Mouse (Mus musculus) urinary bladder, postnatal 25 days (tissue): ENCODE results near the gene Fam166a.

ENCODE experiments used
- DNase-seq: peaks from one replicate; pipeline ENCODE4 v3.0.0; 2022; ENCODE audit warnings: low spot score

The Fam166a gene

DNA sequence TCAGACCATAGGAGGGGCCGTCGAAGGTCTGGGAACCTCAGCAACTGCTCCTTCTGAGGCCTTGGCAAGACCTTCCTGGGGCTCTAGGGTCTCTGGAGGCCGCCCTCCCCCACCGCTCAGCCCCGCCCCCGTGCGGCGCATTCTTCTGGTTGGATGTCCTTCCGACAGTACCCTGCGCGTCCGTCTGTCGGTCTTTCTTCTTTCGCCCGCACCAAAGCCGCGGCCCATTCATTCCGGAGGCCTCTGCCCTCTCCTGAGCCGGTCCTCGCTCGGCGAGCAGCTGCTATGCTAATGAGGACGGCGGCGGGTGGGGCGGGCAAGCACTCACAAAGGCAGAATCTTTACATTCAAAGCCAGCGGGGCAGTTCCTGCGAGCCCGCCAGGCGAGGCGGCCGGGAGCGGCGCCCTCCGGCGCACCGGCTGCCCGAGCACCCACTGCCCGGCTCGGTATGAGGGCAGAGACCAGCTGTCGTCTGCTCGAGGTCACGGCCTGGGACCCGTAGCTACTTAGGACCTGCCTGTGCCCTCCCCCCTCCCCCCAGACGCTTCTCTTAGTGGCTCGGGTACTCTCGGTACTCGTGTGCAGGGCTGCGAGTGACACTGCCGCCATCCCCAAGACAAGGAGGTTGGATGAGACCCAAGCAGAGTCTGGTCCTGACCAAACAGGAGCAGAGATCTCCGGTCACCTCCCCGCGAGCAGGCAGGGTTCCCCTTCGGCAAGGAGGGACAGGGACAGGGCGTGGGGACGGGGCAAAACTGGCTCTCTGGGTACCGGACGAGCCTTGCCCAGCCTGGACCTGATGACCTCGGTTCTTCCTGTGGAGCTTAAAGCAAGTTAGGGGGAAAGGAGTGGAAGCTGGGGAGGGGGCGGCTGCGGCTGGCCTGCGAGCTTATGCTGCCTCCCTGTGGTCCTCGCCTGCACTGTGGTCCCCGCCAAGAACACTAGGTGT lies 32.6 kb upstream of the Fam166a start:
- DNase-seq: peak; percentile 59

DNA sequence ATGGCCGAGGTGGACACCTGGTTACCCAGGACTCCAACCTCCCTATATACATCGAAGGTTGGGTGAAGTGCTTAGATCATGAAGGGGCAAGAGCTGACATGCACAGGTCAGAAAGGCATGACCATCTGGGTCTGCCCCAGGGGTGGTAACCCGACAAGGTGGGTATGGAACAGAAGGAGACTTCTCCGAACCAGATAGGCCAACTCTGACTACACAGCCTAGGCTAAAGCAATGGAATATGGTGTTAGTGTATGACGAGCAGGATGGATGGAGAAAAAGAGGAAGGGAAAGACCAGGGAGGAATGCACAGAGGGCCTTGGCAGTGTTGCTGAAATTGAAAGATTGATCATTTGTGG lies 32.0 kb upstream of the Fam166a start:
- DNase-seq: no peak

DNA sequence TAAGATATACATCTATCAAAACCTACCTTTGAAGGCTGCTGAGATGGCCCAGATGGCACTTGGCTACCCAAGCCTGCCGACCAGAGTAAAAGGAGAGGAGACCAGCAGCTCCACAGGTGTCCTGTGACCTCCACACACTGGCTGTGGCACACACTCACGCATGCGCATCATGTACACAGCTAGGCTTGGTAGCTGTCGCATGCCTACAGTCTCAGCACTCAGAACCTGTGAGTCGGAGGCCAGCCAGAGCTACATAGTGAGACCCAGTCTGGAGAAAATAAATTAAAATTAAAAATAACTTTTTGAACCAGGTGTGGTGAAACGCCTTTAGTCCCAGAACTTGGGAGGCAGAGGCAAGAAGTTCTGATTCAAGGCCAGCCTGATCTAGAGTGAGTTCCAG lies 30.7 kb upstream of the Fam166a start:
- DNase-seq: no peak

DNA sequence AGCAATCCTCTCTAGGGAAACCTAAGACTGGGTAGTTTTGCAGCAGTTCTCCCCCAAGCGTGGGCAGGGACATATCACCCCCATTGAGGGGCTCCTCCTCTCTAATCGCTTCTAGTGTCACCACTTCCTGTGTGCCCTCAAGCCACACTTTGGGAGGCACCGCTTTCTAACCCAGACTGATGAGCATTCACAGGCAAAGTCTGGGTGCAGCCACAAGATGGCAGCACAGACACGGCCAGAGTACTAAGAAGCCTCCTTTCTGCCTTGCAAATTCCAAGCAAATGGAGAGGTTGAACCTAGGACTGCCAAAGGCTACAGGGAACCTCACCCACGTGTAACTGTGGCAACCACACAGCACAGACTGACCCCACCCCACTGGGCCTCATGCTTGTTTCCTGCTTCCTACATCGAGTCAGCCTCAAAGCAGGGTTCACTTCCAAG lies 25.2 kb upstream of the Fam166a start:
- peak; percentile 72 for DNase-seq

DNA sequence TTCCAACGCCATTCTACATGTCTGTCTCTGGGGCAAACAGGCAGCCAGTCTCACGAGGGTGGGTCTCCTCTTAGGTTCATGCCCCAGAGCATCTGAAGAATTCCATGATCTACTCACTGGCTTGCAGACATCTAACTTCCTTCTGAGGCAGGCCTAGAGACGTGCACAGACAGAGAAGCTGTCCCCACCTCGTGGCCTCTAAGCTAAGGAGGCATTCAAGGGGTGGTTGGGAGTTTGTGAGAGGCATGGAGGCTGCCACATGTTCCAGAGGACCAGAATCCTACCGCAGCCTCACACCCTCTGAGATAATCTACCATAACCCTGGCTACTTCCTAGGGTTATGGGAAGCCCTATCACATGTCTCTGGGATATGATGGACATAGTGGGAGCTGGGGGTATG lies 24.5 kb upstream of the Fam166a start:
- DNase-seq: no peak

DNA sequence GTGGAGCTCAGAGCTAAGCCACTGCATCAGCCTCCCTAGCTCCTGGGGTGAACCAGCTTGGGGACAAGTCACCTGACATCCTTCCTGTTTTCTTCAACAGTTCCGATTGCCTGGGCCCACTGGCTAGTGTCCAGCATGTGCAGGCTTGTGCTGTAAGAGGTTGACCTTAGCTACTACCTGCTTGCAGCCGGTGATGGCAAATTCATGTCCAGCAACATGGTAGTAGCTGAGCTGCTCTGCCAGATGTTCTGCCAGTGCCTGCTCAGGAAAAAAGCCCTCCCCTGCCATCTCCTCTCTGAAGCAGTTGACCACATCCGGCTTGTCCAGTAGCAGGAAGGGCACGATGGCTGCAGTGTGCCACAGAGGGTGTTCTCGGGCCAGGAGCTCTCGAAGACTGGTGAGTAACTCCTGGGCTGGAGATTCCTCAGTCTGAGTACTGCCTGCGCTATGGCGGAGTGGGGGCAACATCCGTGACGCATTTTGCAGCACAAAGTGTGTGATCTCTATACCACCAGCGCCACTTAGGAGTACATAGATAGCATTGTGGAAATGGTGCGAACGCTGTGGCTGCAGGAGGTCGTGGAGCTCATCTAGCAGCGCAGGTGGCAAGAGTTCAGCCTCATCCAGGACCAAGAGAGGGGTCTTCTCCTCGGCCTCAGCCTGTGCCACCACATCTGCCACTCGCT lies 23.9 kb upstream of the Fam166a start:
- DNase-seq: no peak

DNA sequence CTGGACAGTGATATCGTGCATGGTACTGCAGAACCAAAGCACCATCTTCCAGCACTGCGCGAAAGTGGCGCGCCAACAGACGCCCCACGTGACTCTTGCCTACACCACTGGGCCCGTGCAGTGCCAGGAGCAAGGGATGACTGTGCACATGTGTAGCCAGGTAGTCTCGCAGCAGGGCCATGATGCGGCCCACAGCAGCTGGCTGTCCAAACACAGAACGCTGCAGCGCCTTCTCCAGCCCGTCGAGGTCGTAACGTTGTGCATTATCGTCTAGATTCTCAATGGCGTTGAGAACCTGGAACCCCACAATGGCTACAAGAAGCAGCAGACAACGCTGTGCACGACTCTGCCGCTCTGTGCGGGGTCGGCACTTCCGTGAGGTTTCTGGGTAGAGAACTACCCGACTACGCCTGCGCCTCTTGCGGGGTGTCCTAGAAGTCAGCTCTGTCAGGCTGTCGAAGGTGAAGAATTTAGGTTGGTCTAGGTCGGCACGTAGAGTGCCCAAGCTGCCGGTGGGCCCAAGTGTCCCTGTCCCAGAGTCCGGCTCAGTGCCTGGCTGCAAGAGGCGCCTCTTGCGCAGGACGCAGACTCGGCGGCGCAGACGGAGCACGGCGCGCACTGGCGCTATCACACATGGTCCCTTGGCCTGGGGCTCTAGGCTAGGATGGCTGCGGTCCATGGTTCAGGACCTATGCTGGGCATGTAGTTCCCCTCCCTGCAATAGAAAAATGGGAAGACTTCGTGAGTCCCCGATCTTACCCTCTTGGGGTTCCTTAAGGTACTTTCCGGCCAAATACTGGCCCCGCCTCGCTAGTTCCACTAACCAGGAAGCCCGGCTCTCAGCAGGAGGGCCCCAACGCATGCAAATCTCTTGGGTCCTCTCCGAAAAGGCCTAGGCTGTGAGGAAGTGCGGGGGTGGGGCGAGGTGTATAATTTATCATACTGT lies 23.1 kb upstream of the Fam166a start:
- DNase-seq: peak; percentile 53

DNA sequence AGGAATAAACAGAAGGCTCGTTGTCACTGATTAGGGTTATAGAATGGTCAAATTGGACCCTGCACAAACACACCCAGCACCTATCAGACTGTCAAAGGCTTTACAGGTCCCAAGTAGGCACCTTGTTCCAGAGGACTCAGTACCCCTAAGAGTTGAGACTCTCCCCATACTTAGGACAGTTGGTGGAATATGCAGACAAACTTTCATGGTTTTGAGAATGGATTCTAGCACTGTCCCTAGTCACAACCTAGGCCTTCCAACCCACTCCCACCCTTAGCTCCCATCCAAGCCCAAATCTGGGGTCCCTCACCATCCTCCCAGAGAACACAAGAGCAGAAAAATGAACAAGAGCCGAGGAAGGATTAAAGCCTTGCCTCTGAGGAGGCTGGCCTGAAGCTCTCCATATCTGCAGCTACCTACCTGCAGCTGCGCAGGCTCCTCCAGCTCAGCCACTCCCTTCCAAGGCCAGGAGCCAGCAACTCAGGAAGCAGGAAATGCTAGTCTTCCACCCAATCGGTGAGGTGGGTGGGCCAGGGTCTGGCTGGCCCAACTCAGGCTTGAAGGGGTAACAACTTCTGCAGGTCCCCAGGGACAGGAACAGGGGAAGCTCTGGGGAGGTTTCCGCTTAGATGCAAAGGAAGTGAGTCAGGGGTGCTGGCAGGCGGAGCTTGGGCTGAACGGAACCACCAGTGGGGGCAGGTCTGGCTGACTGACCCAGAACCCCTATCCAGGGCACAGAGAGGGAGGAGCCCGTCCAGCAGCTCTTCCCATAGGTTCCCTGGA lies 22.2 kb upstream of the Fam166a start, which contains the start of gene Tor4a:
Tor4a (minus strand) TSS at position 715 of the 783 bp plus-strand sequence.
- DNase-seq: peak; percentile 56

DNA sequence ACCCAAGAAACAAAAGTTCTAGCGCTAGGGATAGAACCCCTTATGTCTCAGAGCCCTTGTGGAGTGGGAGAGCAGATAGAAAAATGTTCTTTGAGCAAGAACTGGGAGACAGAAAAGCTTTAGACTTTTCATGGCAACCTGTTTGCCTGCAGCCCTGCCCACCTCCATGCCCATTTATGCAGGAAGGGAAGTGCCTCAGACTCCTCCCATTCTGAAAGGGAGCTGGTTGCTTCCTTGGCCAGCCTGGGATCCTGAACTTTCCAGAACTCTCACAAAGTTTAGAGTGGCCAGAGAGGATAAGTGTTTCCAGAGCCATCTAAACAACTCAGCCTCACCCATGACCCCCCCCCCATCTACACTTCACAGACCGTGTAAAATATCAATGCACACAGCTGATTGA lies 21.4 kb upstream of the Fam166a start:
- DNase-seq: no peak

DNA sequence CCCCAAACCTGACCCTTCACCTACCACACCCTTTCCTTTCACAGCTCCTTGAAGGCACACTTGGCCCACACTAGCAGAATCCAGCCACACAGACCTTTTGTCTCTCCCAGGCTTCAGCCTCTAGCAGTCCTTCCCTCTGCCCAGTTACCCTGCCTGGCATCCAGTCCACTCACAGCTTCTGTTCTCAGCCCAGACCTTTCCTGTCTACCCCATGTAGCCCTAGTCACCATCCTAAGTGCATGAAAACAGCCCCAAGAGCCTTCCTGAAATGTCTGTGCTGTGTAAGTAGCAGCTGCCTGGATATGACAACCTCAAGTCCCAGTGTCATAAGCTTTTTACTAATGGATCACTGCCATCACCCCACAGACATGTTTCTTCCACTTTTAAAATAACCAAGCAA lies 20.6 kb upstream of the Fam166a start:
- DNase-seq: no peak

DNA sequence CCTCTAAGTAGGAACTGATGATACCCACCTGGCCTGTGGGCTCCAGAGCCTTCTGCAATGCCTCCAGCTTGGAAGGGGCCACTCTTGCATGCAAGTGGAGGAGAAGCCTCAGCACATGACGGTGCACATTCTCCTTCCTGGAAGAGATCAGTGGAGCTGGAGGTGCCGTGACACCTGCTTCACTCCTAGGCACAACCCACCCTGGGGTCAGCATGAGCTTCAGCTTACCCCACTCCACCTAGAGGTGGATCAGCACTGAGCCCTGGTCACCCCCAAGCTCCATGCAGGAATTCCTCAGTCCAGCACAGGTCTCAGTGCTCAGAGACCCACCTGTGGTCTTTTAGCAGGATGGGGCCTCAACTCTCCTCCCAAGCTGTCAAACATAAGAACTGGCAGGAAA lies 17.9 kb upstream of the Fam166a start:
- DNase-seq: no peak

DNA sequence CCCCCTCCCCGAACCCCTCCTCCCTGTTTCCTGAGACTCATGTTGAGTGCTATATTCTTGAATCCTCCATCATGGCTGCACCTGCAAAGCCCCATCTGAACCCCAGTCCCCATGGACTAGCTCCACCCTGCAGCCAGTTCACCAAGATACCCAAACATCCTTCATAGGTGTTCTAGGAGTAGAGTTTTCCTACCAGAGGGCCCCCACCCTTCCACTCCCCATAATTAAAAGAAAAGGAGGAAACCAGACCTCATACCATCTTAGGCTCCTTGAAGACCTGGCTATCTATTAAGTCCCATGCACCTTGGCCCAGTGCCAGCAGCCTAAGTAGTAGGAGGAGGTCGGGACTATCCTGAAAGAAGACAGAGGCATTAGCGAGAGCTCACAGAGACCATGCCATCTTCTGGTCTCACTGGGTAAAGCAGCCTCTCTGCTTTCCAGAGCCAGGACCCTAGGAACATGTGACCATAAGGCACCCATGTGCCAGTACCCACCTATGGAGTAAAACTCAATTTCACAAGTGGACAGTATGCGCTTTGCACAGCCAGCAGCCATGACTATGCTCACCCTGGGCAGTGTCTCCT lies 14.8 kb upstream of the Fam166a start:
- DNase-seq: no peak

DNA sequence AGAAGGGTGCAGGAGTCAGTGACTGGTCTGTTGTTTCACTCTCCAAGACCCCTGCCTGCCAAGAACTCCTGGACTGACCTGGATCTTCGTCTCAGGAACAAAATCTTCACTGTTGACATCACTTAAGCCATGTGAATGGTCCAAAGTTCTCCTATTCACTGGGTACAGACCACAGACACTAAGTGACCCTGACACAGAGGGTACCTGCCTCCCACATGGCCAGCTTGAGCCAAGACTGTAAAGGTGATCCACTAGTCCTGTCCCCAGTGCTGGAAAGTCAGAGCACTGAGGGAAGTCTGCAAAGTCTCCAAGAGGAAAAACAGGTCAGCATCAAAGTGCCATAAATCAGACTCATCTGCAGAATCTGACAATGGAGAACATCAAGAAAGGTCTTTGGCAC lies 11.0 kb upstream of the Fam166a start:
- DNase-seq: no peak

DNA sequence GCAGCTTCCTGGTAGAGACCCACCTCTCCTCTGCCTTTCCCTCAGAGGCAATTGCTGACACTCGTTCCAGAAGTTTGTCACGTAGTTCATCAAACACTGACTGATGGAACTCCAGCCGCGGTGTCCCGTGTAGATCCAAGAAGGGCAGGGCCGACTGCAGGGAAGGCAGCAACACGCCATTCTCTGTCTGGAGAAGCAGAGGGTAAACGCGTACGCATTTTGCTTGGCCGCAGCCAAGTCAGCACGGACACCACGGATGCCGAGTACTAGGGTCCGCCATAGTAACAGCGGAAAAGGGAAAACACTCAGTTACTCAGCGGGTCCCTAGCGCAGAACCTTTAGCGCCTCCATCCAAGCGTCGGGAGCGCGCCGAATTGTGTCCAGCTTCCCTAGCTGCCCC lies 7.9 kb upstream of the Fam166a start:
- no peak for DNase-seq

DNA sequence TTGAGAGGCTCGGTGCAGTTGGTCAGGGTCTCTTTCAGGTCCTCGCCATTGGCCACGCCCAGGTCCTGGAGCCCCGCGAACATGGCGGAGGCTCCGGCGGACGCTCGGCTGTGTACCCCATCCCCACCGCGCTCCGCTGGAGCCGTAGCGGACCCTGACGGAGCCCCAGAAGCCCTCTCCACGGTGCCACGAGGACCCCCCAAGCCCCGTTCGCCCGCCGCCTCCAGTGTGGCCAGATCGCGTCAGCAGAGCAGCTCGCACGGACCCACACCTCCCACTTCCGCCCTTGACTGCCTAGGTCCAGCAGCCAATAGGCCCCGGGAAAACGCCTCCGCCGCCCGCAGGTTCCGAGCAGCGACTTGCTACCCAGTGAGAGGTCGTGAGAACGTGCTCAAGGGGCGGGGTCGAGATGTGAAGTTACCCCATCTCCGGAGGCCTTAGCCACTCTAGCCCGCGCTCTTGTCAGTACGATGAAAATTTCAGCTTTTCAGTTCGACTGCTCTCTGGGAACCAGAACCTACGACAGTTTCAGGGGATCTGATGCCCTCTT lies 7.3 kb upstream of the Fam166a start, which contains the start of gene Nelfb:
Nelfb (minus strand) TSS at position 369 of the 550 bp plus-strand sequence.
- DNase-seq: peak; percentile 83

DNA sequence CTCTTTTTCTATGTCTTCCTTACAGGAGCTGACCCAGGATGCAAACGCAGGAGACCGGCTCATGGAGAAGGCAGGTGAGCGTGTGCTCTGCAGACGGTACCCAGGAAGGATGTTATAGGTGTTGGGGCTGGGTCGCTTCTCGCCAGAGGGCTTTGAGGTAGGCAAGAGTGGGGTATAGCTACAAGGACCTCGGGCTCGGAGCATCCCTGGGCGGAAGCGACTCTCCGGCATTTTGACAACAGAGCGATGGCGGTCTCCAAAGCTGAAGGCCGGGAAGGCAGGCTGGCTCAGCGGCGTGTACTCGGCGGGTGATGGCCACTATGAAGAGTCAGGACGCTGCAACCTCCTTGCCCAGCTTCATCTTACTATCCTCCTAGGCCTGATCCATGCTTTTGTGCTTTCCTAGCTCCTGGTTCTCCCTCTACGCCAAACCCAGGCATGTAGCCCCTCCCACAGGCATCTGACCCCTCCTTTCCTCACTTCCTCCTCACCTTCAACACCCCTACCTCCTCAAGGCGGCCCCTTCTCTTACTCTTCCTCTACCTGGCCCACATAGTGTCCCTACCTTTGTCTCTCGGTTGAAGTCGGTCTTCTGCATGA lies 5.2 kb upstream of the Fam166a start:
- DNase-seq: no peak

DNA sequence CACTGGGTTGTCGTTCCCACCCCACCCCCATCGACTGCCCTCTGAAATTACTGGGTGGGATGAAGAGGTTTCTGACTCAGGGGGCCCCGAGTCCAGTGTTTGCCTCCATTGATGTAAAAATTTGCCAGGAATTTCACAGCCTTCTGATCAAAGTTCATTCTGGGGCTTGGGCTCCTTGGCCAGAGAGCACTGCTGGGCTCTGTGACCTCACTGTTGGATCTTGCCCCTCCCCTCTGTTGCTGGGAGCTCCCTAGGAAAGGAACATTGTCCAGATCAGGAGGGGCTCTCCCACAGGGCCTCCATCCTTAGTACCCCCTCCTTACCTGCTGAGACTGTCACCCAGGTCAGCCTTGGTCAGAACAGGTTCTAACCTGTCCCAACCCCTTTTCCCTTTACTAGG lies 4.1 kb upstream of the Fam166a start, which contains the start of gene Stpg3:
Stpg3 (minus strand) TSS at position 194 of the 400 bp plus-strand sequence.
- no peak for DNase-seq

DNA sequence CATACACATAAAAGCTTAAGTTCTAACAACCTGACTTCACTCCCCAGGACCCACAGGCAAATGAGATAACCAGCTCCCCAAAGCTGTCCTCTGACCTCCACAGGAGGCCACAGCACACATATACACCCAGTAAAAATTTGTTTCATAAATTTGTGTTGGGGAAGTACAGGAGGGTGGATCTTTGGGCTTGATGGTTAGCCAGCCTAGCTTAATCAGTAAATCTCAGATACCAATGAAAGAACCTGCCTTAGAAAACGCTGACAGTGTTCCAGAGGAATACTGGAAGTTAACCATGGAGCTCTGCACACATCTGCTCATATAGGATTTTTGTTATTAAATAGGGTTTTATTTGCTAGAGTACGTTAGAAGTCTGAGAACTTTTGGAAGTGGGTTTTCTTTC lies 879 bp upstream of the Fam166a start:
- no peak for DNase-seq

DNA sequence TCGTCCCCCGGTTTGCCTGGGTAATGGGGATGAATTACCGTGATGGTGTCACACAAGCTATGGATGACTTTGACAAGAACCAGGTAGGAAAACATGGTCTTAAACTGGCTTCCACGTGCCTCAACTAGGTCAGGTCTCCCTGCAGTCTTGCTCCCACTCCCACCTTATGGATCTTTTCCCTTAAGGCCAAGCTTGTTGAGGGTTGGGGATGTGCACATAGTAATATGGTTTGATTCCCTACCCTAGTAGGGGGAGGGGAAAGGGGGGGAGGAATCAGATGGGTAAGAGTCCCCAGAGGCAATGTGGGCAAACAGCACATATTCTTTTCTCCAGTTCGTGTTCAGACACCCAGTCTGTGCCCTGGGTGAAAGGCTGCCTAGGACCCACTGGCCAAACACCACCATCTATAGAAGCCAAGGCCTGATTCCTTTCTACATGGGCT lies 2.8 kb downstream of the Fam166a start:
- DNase-seq: no peak
